In genomic region chr7:97424621-97425245, GRCm38 (mm10) we compare ENCODE assay signal across 8 mouse cellular contexts. TPM values are rescaled to one million over a fixed set of nuclear protein-coding genes. Genes with fewer than 3 reads are reported as not detected.
DNase-seq lines count a peak whose midpoint lies in the region; ATAC-seq and TF ChIP-seq lines count a peak whose summit lies in the region.

No protein-coding gene starts in this region.

- ATAC-seq in heart, embryonic 16.5 days (replicated peaks; ENCODE audit: extremely low read depth, insufficient read depth, low FRiP score) = peak; percentile 76
- ATAC-seq in liver, embryonic 14.5 days (ENCODE audit: insufficient read depth) = peak; percentile 76
- peak; percentile 80 for ATAC-seq in neural tube, embryonic 11.5 days (ENCODE audit: insufficient read depth, low FRiP score, low TSS enrichment)
- peak; percentile 75 for ATAC-seq in stomach, embryonic 15.5 days (ENCODE audit: insufficient read depth, low FRiP score, low read depth)

- peak; percentile 98 for TF ChIP-seq CTCF in liver, embryonic 14.5 days (IDR thresholded peaks at IDR 0.05; ENCODE audit: low read depth)

- no peaks in the 10 kb centered on the region for H3K9me3 ChIP-seq in heart, embryonic 16.5 days (replicated peaks; ENCODE audit: control insufficient read depth, low read length)
- no peaks in the 10 kb centered on the region for H3K9me3 ChIP-seq in liver, embryonic 14.5 days (ENCODE audit: control insufficient read depth, low read length)
- H3K9me3 ChIP-seq in neural tube, embryonic 11.5 days (ENCODE audit: control insufficient read depth, low read length) = no peaks in the 10 kb centered on the region
- no peaks in the 10 kb centered on the region for H3K9me3 ChIP-seq in stomach, embryonic 15.5 days

- WGBS in heart, embryonic 16.5 days = 8% methylated on average over 12 of the region's 12 CpGs
- WGBS in liver, embryonic 14.5 days (ENCODE audit: insufficient replicate concordance) = 7% methylated on average over 12 of the region's 12 CpGs
- 8% methylated on average over 12 of the region's 12 CpGs for WGBS in neural tube, embryonic 11.5 days
- 8% methylated on average over 12 of the region's 12 CpGs for WGBS in stomach, embryonic 15.5 days

- H3K4me1 ChIP-seq in heart, embryonic 16.5 days (ENCODE audit: control insufficient read depth, insufficient read depth, low read length) = peaks cover 6% of the 10 kb centered on the region; the same call in 1 of the 2 replicates
- no peaks in the 10 kb centered on the region for H3K4me1 ChIP-seq in liver, embryonic 14.5 days (replicated peaks; ENCODE audit: control insufficient read depth in 2 of 2, insufficient read depth in 2 of 2, low read length in 1 of 2)
- H3K4me1 ChIP-seq in neural tube, embryonic 11.5 days (ENCODE audit: control insufficient read depth, insufficient read depth, low read length) = peaks cover 5% of the 10 kb centered on the region
- H3K4me1 ChIP-seq in stomach, embryonic 15.5 days = peaks cover 5% of the 10 kb centered on the region; the same call in 1 of the 2 replicates

- peak; percentile 88 for DNase-seq in CD4-positive, CD25-positive, alpha-beta regulatory T cell, adult 2 months (ENCODE audit: low read depth, low spot score)
- peak; percentile 63 for DNase-seq in c-Kit-negative CD71-positive TER-119-positive erythroid progenitor cells, embryonic 14.5 days (ENCODE audit: low read depth, low spot score)
- peak; percentile 57 for DNase-seq in fibroblast of lung, adult 2 months (ENCODE audit: low read depth)
- DNase-seq in kidney, postnatal 25 days = peak; percentile 90 to 95
- peak; percentile 37 to 59 (median 43) for DNase-seq in liver, embryonic 14.5 days (ENCODE audit: low read depth in 3 of 3, low spot score in 3 of 3)
- peak; percentile 90 for DNase-seq in neural tube, embryonic 11.5 days (ENCODE audit: low spot score)

- H3K4me3 ChIP-seq in heart, embryonic 16.5 days (ENCODE audit: low read length) = no peak overlapping the region
- no peak overlapping the region for H3K4me3 ChIP-seq in liver, embryonic 14.5 days (ENCODE audit: insufficient read depth in 1 of 2, low read depth in 2 of 2, low read length in 2 of 2)
- no peak overlapping the region for H3K4me3 ChIP-seq in neural tube, embryonic 11.5 days (ENCODE audit: low read depth, low read length)
- no peak overlapping the region for H3K4me3 ChIP-seq in stomach, embryonic 15.5 days (replicated peaks)

- H3K4me2 ChIP-seq in heart, embryonic 16.5 days (ENCODE audit: low read depth, low read length) = no peak overlapping the region
- H3K4me2 ChIP-seq in liver, embryonic 14.5 days (ENCODE audit: low read depth) = no peak overlapping the region
- no peak overlapping the region for H3K4me2 ChIP-seq in neural tube, embryonic 11.5 days (ENCODE audit: low read depth)
- H3K4me2 ChIP-seq in stomach, embryonic 15.5 days = no peak overlapping the region

- no peaks in the 10 kb centered on the region for H3K27me3 ChIP-seq in heart, embryonic 16.5 days (ENCODE audit: control insufficient read depth, insufficient read depth, low read length)
- H3K27me3 ChIP-seq in liver, embryonic 14.5 days (ENCODE audit: control insufficient read depth, insufficient read depth, low read length) = no peaks in the 10 kb centered on the region
- H3K27me3 ChIP-seq in neural tube, embryonic 11.5 days (ENCODE audit: control insufficient read depth, insufficient read depth, low read length) = no peaks in the 10 kb centered on the region
- no peaks in the 10 kb centered on the region for H3K27me3 ChIP-seq in stomach, embryonic 15.5 days (replicated peaks)

- no peak for TF ChIP-seq EP300 in liver, embryonic 14.5 days (IDR thresholded peaks at IDR 0.05; ENCODE audit: low read depth)

- no peaks in the 10 kb centered on the region for H3K36me3 ChIP-seq in heart, embryonic 16.5 days (ENCODE audit: control insufficient read depth, insufficient read depth)
- H3K36me3 ChIP-seq in liver, embryonic 14.5 days (replicated peaks; ENCODE audit: control insufficient read depth, insufficient read depth, low read depth) = no peaks in the 10 kb centered on the region
- no peaks in the 10 kb centered on the region for H3K36me3 ChIP-seq in neural tube, embryonic 11.5 days (ENCODE audit: control insufficient read depth, insufficient read depth, low read length)
- no peaks in the 10 kb centered on the region for H3K36me3 ChIP-seq in stomach, embryonic 15.5 days

- 0 out of 2 replicates have a peak overlapping the region, but pooled peaks have one; percentile 30 for H3K9ac ChIP-seq in heart, embryonic 16.5 days (ENCODE audit: low read length)
- H3K9ac ChIP-seq in liver, embryonic 14.5 days (replicated peaks) = no peak overlapping the region
- peak overlapping the region; percentile 35; the same call in 1 of the 2 replicates for H3K9ac ChIP-seq in neural tube, embryonic 11.5 days (ENCODE audit: low read length)
- no peak overlapping the region for H3K9ac ChIP-seq in stomach, embryonic 15.5 days

- H3K27ac ChIP-seq in heart, embryonic 16.5 days (ENCODE audit: low read length) = no peak overlapping the region
- H3K27ac ChIP-seq in liver, embryonic 14.5 days = no peak overlapping the region
- H3K27ac ChIP-seq in neural tube, embryonic 11.5 days (ENCODE audit: low read depth, low read length) = no peak overlapping the region
- H3K27ac ChIP-seq in stomach, embryonic 15.5 days = no peak overlapping the region; the same call in 1 of the 2 replicates

RNA-seq across cellular contexts. Expression of gene Thrsp, which starts 7.2 kb away (rescaled TPM):
- polyA plus RNA-seq in heart, embryonic 16.5 days (2015; fragmentation: Nextera tagmentation; extraction: Ambion mirVana) = 1.0 and 2.0 TPM in 2 replicates
- 0.02 TPM in 1 of 2 replicates, not detected in the other for polyA plus RNA-seq in liver, embryonic 14.5 days (2012; rRNA removed)
- polyA plus RNA-seq in liver, embryonic 14.5 days (2014; fragmentation: Nextera tagmentation; extraction: Ambion mirVana) = not detected in 2 replicates
- 0.17 and 0.19 TPM in 2 replicates for polyA plus RNA-seq in neural tube, embryonic 11.5 days (2014; fragmentation: Nextera tagmentation; extraction: Ambion mirVana)
- 1.0 and 1.7 TPM in 2 replicates for polyA plus RNA-seq in stomach, embryonic 15.5 days (2015; fragmentation: Nextera tagmentation; extraction: Ambion mirVana)

RNA-seq across cellular contexts. Expression of gene Ndufc2, which starts 24.9 kb away (rescaled TPM):
- polyA plus RNA-seq in heart, embryonic 16.5 days (2015; fragmentation: Nextera tagmentation; extraction: Ambion mirVana) = 592 and 600 TPM in 2 replicates
- polyA plus RNA-seq in liver, embryonic 14.5 days (2012; rRNA removed) = 95.8 and 107 TPM in 2 replicates
- 242 and 250 TPM in 2 replicates for polyA plus RNA-seq in liver, embryonic 14.5 days (2014; fragmentation: Nextera tagmentation; extraction: Ambion mirVana)
- 320 and 333 TPM in 2 replicates for polyA plus RNA-seq in neural tube, embryonic 11.5 days (2014; fragmentation: Nextera tagmentation; extraction: Ambion mirVana)
- 338 and 367 TPM in 2 replicates for polyA plus RNA-seq in stomach, embryonic 15.5 days (2015; fragmentation: Nextera tagmentation; extraction: Ambion mirVana)

RNA-seq across cellular contexts. Expression of gene Kctd14, which starts 26.4 kb away (rescaled TPM):
- polyA plus RNA-seq in heart, embryonic 16.5 days (2015; fragmentation: Nextera tagmentation; extraction: Ambion mirVana) = 1.4 and 1.5 TPM in 2 replicates
- 9.5 and 9.6 TPM in 2 replicates for polyA plus RNA-seq in liver, embryonic 14.5 days (2012; rRNA removed)
- polyA plus RNA-seq in liver, embryonic 14.5 days (2014; fragmentation: Nextera tagmentation; extraction: Ambion mirVana) = 7.6 and 9.6 TPM in 2 replicates
- 0.64 and 1.5 TPM in 2 replicates for polyA plus RNA-seq in neural tube, embryonic 11.5 days (2014; fragmentation: Nextera tagmentation; extraction: Ambion mirVana)
- polyA plus RNA-seq in stomach, embryonic 15.5 days (2015; fragmentation: Nextera tagmentation; extraction: Ambion mirVana) = 21.1 and 22.3 TPM in 2 replicates

RNA-seq across cellular contexts. Expression of gene Alg8, which starts 53.3 kb away (rescaled TPM):
- polyA plus RNA-seq in heart, embryonic 16.5 days (2015; fragmentation: Nextera tagmentation; extraction: Ambion mirVana) = 26.3 and 28.8 TPM in 2 replicates
- 23.8 and 25.6 TPM in 2 replicates for polyA plus RNA-seq in liver, embryonic 14.5 days (2012; rRNA removed)
- polyA plus RNA-seq in liver, embryonic 14.5 days (2014; fragmentation: Nextera tagmentation; extraction: Ambion mirVana) = 30.5 and 33.4 TPM in 2 replicates
- polyA plus RNA-seq in neural tube, embryonic 11.5 days (2014; fragmentation: Nextera tagmentation; extraction: Ambion mirVana) = 33.5 and 35.9 TPM in 2 replicates
- 46.2 and 46.9 TPM in 2 replicates for polyA plus RNA-seq in stomach, embryonic 15.5 days (2015; fragmentation: Nextera tagmentation; extraction: Ambion mirVana)

RNA-seq across cellular contexts. Expression of gene Ints4, which starts 56.0 kb away (rescaled TPM):
- polyA plus RNA-seq in heart, embryonic 16.5 days (2015; fragmentation: Nextera tagmentation; extraction: Ambion mirVana) = 37.3 and 40.8 TPM in 2 replicates
- 25.9 and 26.8 TPM in 2 replicates for polyA plus RNA-seq in liver, embryonic 14.5 days (2012; rRNA removed)
- 19.1 and 21.8 TPM in 2 replicates for polyA plus RNA-seq in liver, embryonic 14.5 days (2014; fragmentation: Nextera tagmentation; extraction: Ambion mirVana)
- polyA plus RNA-seq in neural tube, embryonic 11.5 days (2014; fragmentation: Nextera tagmentation; extraction: Ambion mirVana) = 65.2 and 66.6 TPM in 2 replicates
- 44.1 and 47.2 TPM in 2 replicates for polyA plus RNA-seq in stomach, embryonic 15.5 days (2015; fragmentation: Nextera tagmentation; extraction: Ambion mirVana)

Comparison
In these comparisons a context has a peak if more than half of its experiments do, and no peak if none do; other contexts are left out.
1. H3K9ac ChIP-seq: peak in heart, embryonic 16.5 days (single experiment) and neural tube, embryonic 11.5 days (single experiment); none in liver, embryonic 14.5 days (single experiment) and stomach, embryonic 15.5 days (single experiment).
2. Peak in every context shown above with its lines, with median percentiles within 50 percentile points of each other: DNase-seq and ATAC-seq.